11 mouse cellular contexts compared by ENCODE assay signal in genomic region chr11:117674531-117674930, GRCm38 (mm10). TPM values are rescaled to one million over a fixed set of nuclear protein-coding genes. Genes with fewer than 3 reads are reported as not detected.
DNase-seq lines count a peak whose midpoint lies in the region; ATAC-seq and TF ChIP-seq lines count a peak whose summit lies in the region.
"Had no signal": no experiment of that assay in that cellular context is flagged by ENCODE, and none has a peak within 500 bp of the region (broad histone marks: within the 10 kb centered on the region; RNA-seq: fewer than 3 reads in every experiment).

No protein-coding gene starts in this region.

- in situ Hi-C loops in ES-E14 (cut with MboI; ENCODE audit: low sequenced_read_pairs in 2 of 2, unreplicated experiment in 2 of 2) = no loop called here

- TF ChIP-seq POLR2A in cerebellum, adult 2 months (IDR thresholded peaks at IDR 0.05; ENCODE audit: borderline replicate concordance, insufficient read depth, low read length) = no peak

- no peak for DNase-seq in cerebellum, adult 2 months
- DNase-seq in cerebellum, postnatal 14 days = no peak
- DNase-seq in liver, embryonic 14.5 days (ENCODE audit: low read depth in 3 of 3, low spot score in 3 of 3) = no peak
- no peak for DNase-seq in liver, embryonic 11.5 days (ENCODE audit: low spot score)
- DNase-seq in ES-E14 (ENCODE audit: low read depth, low spot score) = no peak
- DNase-seq in stomach, postnatal 0 days (ENCODE audit: low spot score) = no peak
- DNase-seq in layer of hippocampus, postnatal 36 days = no peak
- no peak for DNase-seq in adrenal gland, adult (ENCODE audit: inconsistent age in 2 of 2, low spot score in 1 of 2)

- H3K4me1 ChIP-seq in cerebellum, adult 2 months (ENCODE audit: control insufficient read depth, insufficient read depth, low read length) = no peaks in the 10 kb centered on the region; the same call in none of the 2 replicates
- no peaks in the 10 kb centered on the region; a peak in 1 of 4 replicates for H3K4me1 ChIP-seq in liver, embryonic 14.5 days (replicated peaks; ENCODE audit: control insufficient read depth in 2 of 2, insufficient read depth in 2 of 2, low read length in 1 of 2)
- no peaks in the 10 kb centered on the region for H3K4me1 ChIP-seq in liver, embryonic 11.5 days (replicated peaks; ENCODE audit: control insufficient read depth, insufficient read depth, low read length)
- H3K4me1 ChIP-seq in ES-E14 (ENCODE audit: control insufficient read depth in 2 of 2, insufficient read depth in 2 of 2, low read length in 2 of 2, poor library complexity in 1 of 2) = peaks cover 0 to 3% of the 10 kb centered on the region in 2 experiments; a peak in 1 of 4 replicates
- no peaks in the 10 kb centered on the region for H3K4me1 ChIP-seq in stomach, postnatal 0 days (replicated peaks; ENCODE audit: control insufficient read depth, insufficient read depth)

- TF ChIP-seq CTCF in cerebellum, adult 2 months (IDR thresholded peaks at IDR 0.05; ENCODE audit: borderline replicate concordance, insufficient read depth, low read depth, low read length) = peak; percentile 4; the same call in 1 of the 2 replicates
- TF ChIP-seq CTCF in liver, embryonic 14.5 days (IDR thresholded peaks at IDR 0.05; ENCODE audit: low read depth) = peak; percentile 52
- peak; percentile 51 for TF ChIP-seq CTCF in stomach, postnatal 0 days (IDR thresholded peaks at IDR 0.05; ENCODE audit: low read depth)

- no peak overlapping the region for H3K9ac ChIP-seq in liver, embryonic 14.5 days (replicated peaks)
- H3K9ac ChIP-seq in liver, embryonic 11.5 days (ENCODE audit: low read depth, low read length) = no peak overlapping the region
- no peak overlapping the region for H3K9ac ChIP-seq in ES-E14 (ENCODE audit: insufficient read depth, low read depth, low read length, poor library complexity, severe bottlenecking)
- H3K9ac ChIP-seq in stomach, postnatal 0 days (ENCODE audit: low read length) = no peak overlapping the region
- H3K9ac ChIP-seq: heart, embryonic 12.5 days; hindbrain, embryonic 15.5 days had no signal

- H3K27ac ChIP-seq in cerebellum, adult 2 months (ENCODE audit: insufficient read depth, low read length) = no peak overlapping the region
- H3K27ac ChIP-seq in liver, embryonic 14.5 days = no peak overlapping the region
- no peak overlapping the region for H3K27ac ChIP-seq in liver, embryonic 11.5 days (ENCODE audit: low read depth, low read length)
- H3K27ac ChIP-seq in ES-E14 (ENCODE audit: insufficient read depth, low read depth, low read length, poor library complexity, severe bottlenecking) = no peak overlapping the region
- H3K27ac ChIP-seq in stomach, postnatal 0 days (replicated peaks) = no peak overlapping the region
- H3K27ac ChIP-seq: hindbrain, embryonic 15.5 days had no signal

- 100% methylated on average over 1 of the region's 1 CpGs for WGBS in cerebellum, adult 2 months
- 79% methylated on average over 1 of the region's 1 CpGs for WGBS in liver, embryonic 14.5 days (ENCODE audit: insufficient replicate concordance)
- 92% methylated on average over 1 of the region's 1 CpGs for WGBS in liver, embryonic 11.5 days
- 95% methylated on average over 1 of the region's 1 CpGs for WGBS in stomach, postnatal 0 days

- no peaks in the 10 kb centered on the region for H3K36me3 ChIP-seq in liver, embryonic 14.5 days (replicated peaks; ENCODE audit: control insufficient read depth, insufficient read depth, low read depth)
- no peaks in the 10 kb centered on the region for H3K36me3 ChIP-seq in liver, embryonic 11.5 days (ENCODE audit: control insufficient read depth, insufficient read depth, low read length)
- no peaks in the 10 kb centered on the region for H3K36me3 ChIP-seq in ES-E14 (ENCODE audit: control insufficient read depth, insufficient read depth, low read length, poor library complexity, severe bottlenecking)
- no peaks in the 10 kb centered on the region for H3K36me3 ChIP-seq in stomach, postnatal 0 days (ENCODE audit: control insufficient read depth, insufficient read depth, low read length)
- H3K36me3 ChIP-seq: heart, embryonic 12.5 days; hindbrain, embryonic 15.5 days had no signal

- H3K9me3 ChIP-seq in liver, embryonic 14.5 days (ENCODE audit: control insufficient read depth, low read length) = no peaks in the 10 kb centered on the region
- H3K9me3 ChIP-seq in liver, embryonic 11.5 days (ENCODE audit: control insufficient read depth, low read length) = no peaks in the 10 kb centered on the region
- no peaks in the 10 kb centered on the region for H3K9me3 ChIP-seq in ES-E14 (ENCODE audit: control insufficient read depth, insufficient read depth, low read depth, low read length)
- H3K9me3 ChIP-seq in stomach, postnatal 0 days (ENCODE audit: control insufficient read depth, low read length) = no peaks in the 10 kb centered on the region
- H3K9me3 ChIP-seq: heart, embryonic 12.5 days; hindbrain, embryonic 15.5 days had no signal

- H3K4me2 ChIP-seq in liver, embryonic 14.5 days (ENCODE audit: low read depth) = no peak overlapping the region
- no peak overlapping the region for H3K4me2 ChIP-seq in liver, embryonic 11.5 days
- H3K4me2 ChIP-seq in stomach, postnatal 0 days (replicated peaks; ENCODE audit: low read depth) = no peak overlapping the region
- H3K4me2 ChIP-seq: heart, embryonic 12.5 days; hindbrain, embryonic 15.5 days had no signal

- no peaks in the 10 kb centered on the region for H3K27me3 ChIP-seq in cerebellum, adult 2 months (ENCODE audit: control insufficient read depth, insufficient read depth, low read length)
- no peaks in the 10 kb centered on the region for H3K27me3 ChIP-seq in liver, embryonic 14.5 days (ENCODE audit: control insufficient read depth, insufficient read depth, low read length)
- H3K27me3 ChIP-seq in liver, embryonic 11.5 days (replicated peaks; ENCODE audit: control insufficient read depth, insufficient read depth, low read length) = no peaks in the 10 kb centered on the region
- no peaks in the 10 kb centered on the region for H3K27me3 ChIP-seq in stomach, postnatal 0 days (ENCODE audit: control insufficient read depth, insufficient read depth, low read length)
- H3K27me3 ChIP-seq: heart, embryonic 12.5 days; hindbrain, embryonic 15.5 days had no signal

- ATAC-seq in liver, embryonic 14.5 days (ENCODE audit: insufficient read depth) = no peak
- ATAC-seq in liver, embryonic 11.5 days (replicated peaks; ENCODE audit: low FRiP score) = no peak
- no peak for ATAC-seq in stomach, postnatal 0 days (ENCODE audit: low FRiP score, low TSS enrichment)
- ATAC-seq: activated CD4-positive, CD25-positive, alpha-beta regulatory T cell, adult 4 months had no signal

- TF ChIP-seq EP300 in liver, embryonic 14.5 days (IDR thresholded peaks at IDR 0.05; ENCODE audit: low read depth) = no peak
- no peak for TF ChIP-seq EP300 in stomach, postnatal 0 days (optimal IDR thresholded peaks at IDR 0.05)

- no peak overlapping the region for H3K4me3 ChIP-seq in cerebellum, adult 2 months (replicated peaks; ENCODE audit: insufficient read depth, low read depth, low read length)
- H3K4me3 ChIP-seq in liver, embryonic 14.5 days (ENCODE audit: insufficient read depth in 1 of 2, low read depth in 2 of 2, low read length in 2 of 2) = no peak overlapping the region
- no peak overlapping the region for H3K4me3 ChIP-seq in liver, embryonic 11.5 days (ENCODE audit: low read depth, low read length)
- H3K4me3 ChIP-seq in ES-E14 (ENCODE audit: insufficient read depth in 1 of 2, low read depth in 1 of 2, low read length in 2 of 2, poor library complexity in 1 of 2, severe bottlenecking in 1 of 2) = no peak overlapping the region
- H3K4me3 ChIP-seq in stomach, postnatal 0 days (ENCODE audit: low read depth, low read length) = no peak overlapping the region
- H3K4me3 ChIP-seq: heart, embryonic 12.5 days; hindbrain, embryonic 15.5 days had no signal

TF ChIP-seq in ES-E14, 5 proteins besides CTCF, POLR2A, EP300 and RAD21:
- TF ChIP-seq CHD2 (IDR thresholded peaks at IDR 0.05; ENCODE audit: low read depth, low read length) = no peak
- 0 out of 2 replicates have a peak, but pooled peaks have one; percentile 12 for TF ChIP-seq ZNF384 (IDR thresholded peaks at IDR 0.05; ENCODE audit: low read depth, low read length)

RNA-seq across cellular contexts. Expression of gene Tnrc6c, which starts 20.4 kb away (rescaled TPM):
- 43.8 and 52.1 TPM in 2 replicates for polyA plus RNA-seq in cerebellum, adult 2 months (2012; rRNA removed)
- polyA plus RNA-seq in liver, embryonic 14.5 days (2012; rRNA removed) = 3.4 and 3.7 TPM in 2 replicates
- 2.4 and 2.6 TPM in 2 replicates for polyA plus RNA-seq in liver, embryonic 14.5 days (2014; fragmentation: Nextera tagmentation; extraction: Ambion mirVana)
- 8.0 TPM in 2 replicates for polyA plus RNA-seq in liver, embryonic 11.5 days (2014; fragmentation: Nextera tagmentation; extraction: Ambion mirVana)
- 21.5 and 32.4 TPM in 2 replicates for total RNA-seq in ES-E14 (2012; rRNA removed)
- polyA plus RNA-seq in stomach, postnatal 0 days (2015; fragmentation: Nextera tagmentation; extraction: Ambion mirVana) = 6.0 and 6.1 TPM in 2 replicates
- total RNA-seq in layer of hippocampus, postnatal 36 days (2021) = 10 to 100 TPM; 67.5 to 75.6 TPM
